Mouse (Mus musculus) forebrain, embryonic 14.5 days (tissue): ENCODE measurements around the gene Gm11985. TPM values are rescaled to one million over a fixed set of nuclear protein-coding genes. Genes with fewer than 3 reads are reported as not detected.
"Not testable (repeated sequence)": the region's sequence is repeated elsewhere in the genome, so short reads cannot be mapped to it uniquely, and the experiment has no call there.

Source experiments
- ATAC-seq: fragments of 200-750 bp; cut with Nextera tagmentation; 2 replicates; pipeline ENCODE4 v1.8.0; 2017; ENCODE audit warnings: mild to moderate bottlenecking, moderate library complexity
- DNase-seq: peaks from one replicate; pipeline ENCODE4 v3.0.0-alpha.2; 2015; ENCODE audit warnings: low spot score
- H3K27ac ChIP-seq: fragments of 300-500 bp; sonication (generic); 2 replicates; pipeline ENCODE4 v1.5.1; 2014; ENCODE audit warnings: low read depth, mild to moderate bottlenecking, control low read depth, low read length, moderate library complexity
- H3K27me3 ChIP-seq: fragments of 300-500 bp; sonication (generic); replicated peaks from 2 replicates; pipeline ENCODE4 v1.6.1; 2014; ENCODE audit warnings: low read length, control low read depth, mixed read lengths; ENCODE audit not compliant: control insufficient read depth, insufficient read depth
- H3K36me3 ChIP-seq: fragments of 300-500 bp; sonication (generic); 2 replicates; pipeline ENCODE4 v1.6.1; 2014; ENCODE audit warnings: low read length, control low read depth; ENCODE audit not compliant: control insufficient read depth, insufficient read depth
- H3K4me1 ChIP-seq: fragments of 300-500 bp; sonication (generic); 2 replicates; pipeline ENCODE4 v1.6.1; 2014; ENCODE audit warnings: antibody characterized with exemption, low read length, control low read depth; ENCODE audit not compliant: control insufficient read depth, insufficient read depth
- H3K4me2 ChIP-seq: fragments of 300-500 bp; sonication (generic); 2 replicates; pipeline ENCODE4 v1.6.1; 2014; ENCODE audit warnings: mild to moderate bottlenecking, control low read depth, low read length
- H3K4me3 ChIP-seq: fragments of 300-500 bp; sonication (generic); 2 replicates; pipeline ENCODE4 v1.5.1; 2014; ENCODE audit warnings: low read depth, low read length, control low read depth
- H3K9ac ChIP-seq: fragments of 300-500 bp; sonication (generic); 2 replicates; pipeline ENCODE4 v1.6.1; 2014; ENCODE audit warnings: mild to moderate bottlenecking, low read length, control low read depth, moderate library complexity
- H3K9me3 ChIP-seq: fragments of 300-500 bp; sonication (generic); replicated peaks from 2 replicates; pipeline ENCODE4 v1.6.1; 2016; ENCODE audit warnings: low read length, control low read depth, mixed read lengths; ENCODE audit not compliant: control insufficient read depth
- WGBS: fragments of 180-500 bp; shearing (Covaris S2); extraction: QIAGEN DNeasy Blood & Tissue Kit; methylation state at CpG from one replicate; pipeline ENCODE4 v1.1.7; 2014; 5-methylcytosine and 5-hydroxymethylcytosine counted together
- polyA plus RNA-seq: library from polyadenylated mRNA; unstranded; fragments of >200 nt; fragmentation: Nextera tagmentation; extraction: Ambion mirVana; gene quantifications from 2 replicates; pipeline ENCODE4 v1.2.1, GENCODE M21; 2014

Gene Gm11985
- polyA plus RNA-seq, 1 experiment from 2014 or later = not detected

GRCm38 (mm10) chr11:7226810-7227550 lies 38.6 kb upstream of the Gm11985 start:
- Histone ChIP-seq H3K4me2 (no peak overlapping the region), H3K4me3 (no peak overlapping the region), H3K36me3 (no peaks in the 10 kb centered on the region), H3K4me1 (no peaks in the 10 kb centered on the region), H3K9me3 (no peaks in the 10 kb centered on the region), H3K27ac (no peak overlapping the region), H3K9ac (no peak overlapping the region), H3K27me3 (no peaks in the 10 kb centered on the region)
- WGBS = 83% methylated on average over 7 of the region's 7 CpGs
- DNase-seq = no peak
- 0 out of 2 replicates have a peak, but pooled peaks have one; percentile 32 for ATAC-seq

- Histone ChIP-seq H3K4me1 (no peaks in the 10 kb centered on the region), H3K4me2 (no peak overlapping the region), H3K27ac (no peak overlapping the region), H3K9ac (no peak overlapping the region), H3K4me3 (no peak overlapping the region), H3K27me3 (no peaks in the 10 kb centered on the region), H3K9me3 (no peaks in the 10 kb centered on the region), H3K36me3 (no peaks in the 10 kb centered on the region)
- 60% methylated on average over 2 of the region's 2 CpGs for WGBS
- DNase-seq (peak; percentile 61), ATAC-seq (peak; percentile 72; the same call in 1 of the 2 replicates)
These were observed 37.8 kb upstream of the Gm11985 start for GRCm38 (mm10) chr11:7226200-7226599.

- not testable (repeated sequence) for H3K4me2 ChIP-seq, H3K9ac ChIP-seq, H3K27ac ChIP-seq, DNase-seq, H3K4me3 ChIP-seq, H3K4me1 ChIP-seq, H3K36me3 ChIP-seq, H3K9me3 ChIP-seq, H3K27me3 ChIP-seq, ATAC-seq
- WGBS = 82% methylated on average over 8 of the region's 8 CpGs
These were observed 33.5 kb upstream of the Gm11985 start for GRCm38 (mm10) chr11:7221826-7222225.

GRCm38 (mm10) chr11:7215703-7216102 lies 27.3 kb upstream of the Gm11985 start:
- no peak overlapping the region for H3K4me3 ChIP-seq
- no peaks in the 10 kb centered on the region for H3K4me1 ChIP-seq
- no peak overlapping the region for H3K4me2 ChIP-seq
- H3K27ac ChIP-seq = no peak overlapping the region
- no peaks in the 10 kb centered on the region for H3K36me3 ChIP-seq
- ATAC-seq = no peak
- peaks cover 13% of the 10 kb centered on the region for H3K27me3 ChIP-seq
- WGBS = 12% methylated on average over 8 of the region's 8 CpGs
- DNase-seq = peak; percentile 73
- no peaks in the 10 kb centered on the region for H3K9me3 ChIP-seq
- no peak overlapping the region for H3K9ac ChIP-seq

- Histone ChIP-seq H3K4me2 (peak overlapping the region; percentile 74), H3K4me1 (no peaks in the 10 kb centered on the region), H3K4me3 (peak overlapping the region; percentile 66), H3K9ac (no peak overlapping the region), H3K36me3 (no peaks in the 10 kb centered on the region), H3K9me3 (no peaks in the 10 kb centered on the region), H3K27me3 (peaks cover 13% of the 10 kb centered on the region), H3K27ac (no peak overlapping the region)
- DNase-seq (peak; percentile 88), ATAC-seq (no peak)
- 6% methylated on average over 14 of the region's 14 CpGs for WGBS
These were observed 26.4 kb upstream of the Gm11985 start for GRCm38 (mm10) chr11:7214761-7215160.

- Histone ChIP-seq H3K27ac (0 out of 2 replicates have a peak overlapping the region, but pooled peaks have one; percentile 75), H3K9ac (peak overlapping the region; percentile 82; the same call in 1 of the 2 replicates), H3K36me3 (no peaks in the 10 kb centered on the region), H3K27me3 (peaks cover 13% of the 10 kb centered on the region), H3K4me3 (peak overlapping the region; percentile 66), H3K4me1 (no peaks in the 10 kb centered on the region), H3K9me3 (no peaks in the 10 kb centered on the region), H3K4me2 (peak overlapping the region; percentile 74)
- ATAC-seq (no peak), DNase-seq (no peak)
- under 1% methylated on average over 12 of the region's 12 CpGs for WGBS
These were observed 25.9 kb upstream of the Gm11985 start for GRCm38 (mm10) chr11:7214342-7214660.

- ATAC-seq (peak; percentile 92), DNase-seq (peak; percentile 89)
- no peaks in the 10 kb centered on the region for H3K36me3 ChIP-seq
- no peaks in the 10 kb centered on the region for H3K4me1 ChIP-seq
- peak within 1 kb of the TSS; percentile 66 for H3K4me3 ChIP-seq
- no peaks in the 10 kb centered on the region for H3K9me3 ChIP-seq
- H3K27ac ChIP-seq = peak within 1 kb of the TSS; percentile 75
- peaks cover 13% of the 10 kb centered on the region for H3K27me3 ChIP-seq
- peak within 1 kb of the TSS; percentile 74 for H3K4me2 ChIP-seq
- under 1% methylated on average over 86 of the region's 104 CpGs for WGBS
- H3K9ac ChIP-seq = peak within 1 kb of the TSS; percentile 82
These were observed 25.4 kb upstream of the Gm11985 start, which contains the start of gene Igfbp3 for GRCm38 (mm10) chr11:7213501-7214341. Gene Igfbp3 (minus strand): TSS chr11:7213923.

- H3K4me3 ChIP-seq = peak overlapping the region; percentile 66
- no peaks in the 10 kb centered on the region for H3K9me3 ChIP-seq
- 1% methylated on average over 19 of the region's 19 CpGs for WGBS
- DNase-seq = no peak
- H3K4me2 ChIP-seq = peak overlapping the region; percentile 74
- peaks cover 13% of the 10 kb centered on the region for H3K27me3 ChIP-seq
- ATAC-seq = no peak
- H3K9ac ChIP-seq = peak overlapping the region; percentile 82
- H3K27ac ChIP-seq = 0 out of 2 replicates have a peak overlapping the region, but pooled peaks have one; percentile 75
- H3K4me1 ChIP-seq = no peaks in the 10 kb centered on the region
- no peaks in the 10 kb centered on the region for H3K36me3 ChIP-seq
These were observed 24.8 kb upstream of the Gm11985 start for GRCm38 (mm10) chr11:7213161-7213500.
